Mouse (Mus musculus) ovary, adult 2 months (tissue): ENCODE data around the gene Cc2d1a. TPM values are rescaled to one million over a fixed set of nuclear protein-coding genes. Genes with fewer than 3 reads are reported as not detected.

Experiments used
- polyA plus RNA-seq: library from polyadenylated mRNA; depleted of rRNA; stranded (reverse); fragments of >200 nt; gene quantifications from 2 replicates; pipeline ENCODE4 v1.2.3, GENCODE M21; 2012; rRNA removed

The Cc2d1a gene
- 44.9 and 46.5 TPM in 2 replicates for polyA plus RNA-seq

GRCm38 (mm10) chr8:84147769-84148530, at the start of gene Cc2d1a, which contains the start of gene 4930432K21Rik:
Cc2d1a (minus strand) TSS chr8:84147936.
4930432K21Rik (plus strand) TSS chr8:84148025.

GRCm38 (mm10) chr8:84185117-84185516, 37.4 kb upstream of the Cc2d1a start, which contains the start of gene Nanos3:
Nanos3 (minus strand) TSS chr8:84185217.

GRCm38 (mm10) chr8:84125656-84126055, 22.1 kb downstream of the Cc2d1a start, which contains the start of gene Podnl1:
Podnl1 (plus strand) TSS chr8:84125989.

DNA sequence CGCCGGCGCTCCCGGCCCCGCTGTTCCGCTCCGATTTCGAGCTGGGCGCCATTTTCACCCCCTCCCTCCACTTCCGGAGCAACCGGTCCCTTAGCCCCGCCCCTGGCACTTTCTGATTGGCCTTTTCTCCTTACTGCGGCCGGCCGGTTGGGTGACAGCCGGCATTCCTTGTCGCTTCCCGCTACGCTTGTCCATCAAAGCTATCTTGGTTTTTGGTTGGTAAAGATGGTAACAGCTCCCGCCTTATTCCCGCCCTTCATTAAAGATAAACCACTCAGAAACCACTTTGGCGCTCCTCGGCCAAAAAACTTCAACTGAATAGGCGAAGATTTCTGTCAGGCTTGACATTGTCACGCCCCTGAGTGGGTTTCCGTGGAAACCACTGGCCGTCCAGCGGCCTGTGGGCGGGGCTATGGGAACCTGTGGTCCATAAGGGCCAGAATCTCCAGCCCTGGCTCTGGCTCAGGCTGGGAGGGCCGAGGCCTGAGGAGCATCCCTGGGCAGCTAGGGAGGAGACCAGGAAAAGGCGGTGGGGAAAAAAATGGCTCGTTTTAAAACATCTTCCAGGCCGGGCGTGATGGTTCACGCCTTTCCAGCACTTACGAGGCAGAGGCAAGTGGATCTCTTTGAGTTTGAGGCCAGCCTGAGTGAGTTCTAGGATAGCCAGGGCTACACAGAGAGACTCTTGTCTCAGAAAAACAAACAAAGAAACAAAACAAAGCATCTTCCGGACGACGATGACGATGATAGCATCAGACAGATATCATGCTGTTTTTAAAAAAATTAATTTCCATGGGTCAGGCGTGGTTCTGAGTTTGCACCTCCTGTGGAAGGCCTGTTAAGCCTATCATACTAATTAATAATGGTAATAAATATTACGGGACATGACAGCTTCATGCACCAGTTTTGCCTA, 42.8 kb downstream of the Cc2d1a start, which contains the start of gene Dcaf15:
Dcaf15 (minus strand) TSS at position 72 of the 913 bp plus-strand sequence.

Other genes starting within 250 kb of the Cc2d1a start
- gene Adgrl1, start 247.8 kb downstream of the Cc2d1a start, polyA plus RNA-seq = 162 and 190 TPM in 2 replicates
- 1.2 and 2.1 TPM in 2 replicates for gene Gm10644, start 192.7 kb downstream of the Cc2d1a start, polyA plus RNA-seq
- gene Asf1b, start 192.4 kb downstream of the Cc2d1a start, polyA plus RNA-seq = 19.7 and 21.1 TPM in 2 replicates
- gene Prkaca, start 174.9 kb downstream of the Cc2d1a start, polyA plus RNA-seq = 64.4 and 81.8 TPM in 2 replicates
- 68.8 and 69.5 TPM in 2 replicates for gene Samd1, start 150.3 kb downstream of the Cc2d1a start, polyA plus RNA-seq
- gene 1700067K01Rik, start 146.4 kb downstream of the Cc2d1a start, polyA plus RNA-seq = 1.7 and 1.8 TPM in 2 replicates
- 1.9 and 3.5 TPM in 2 replicates for gene 2210011C24Rik, start 135.8 kb downstream of the Cc2d1a start, polyA plus RNA-seq
- gene Palm3, start 126.5 kb downstream of the Cc2d1a start, polyA plus RNA-seq = 3.5 and 3.7 TPM in 2 replicates
- gene Il27ra, start 105.3 kb downstream of the Cc2d1a start, polyA plus RNA-seq = 6.1 and 6.3 TPM in 2 replicates
- gene Rln3, start 102.9 kb downstream of the Cc2d1a start, polyA plus RNA-seq = 6.3 and 7.4 TPM in 2 replicates
- gene Gm10643, start 82.8 kb downstream of the Cc2d1a start, polyA plus RNA-seq = 0.75 and 1.1 TPM in 2 replicates
- 48.2 and 48.7 TPM in 2 replicates for gene Rfx1, start 81.1 kb downstream of the Cc2d1a start, polyA plus RNA-seq
- gene Dcaf15, start 43.2 kb downstream of the Cc2d1a start, polyA plus RNA-seq = 76.0 and 80.2 TPM in 2 replicates
- 18.3 and 59.6 TPM in 2 replicates for gene Podnl1, start 21.9 kb downstream of the Cc2d1a start, polyA plus RNA-seq
- gene 4930432K21Rik, start 89 bp upstream of the Cc2d1a start, polyA plus RNA-seq = 4.2 and 5.2 TPM in 2 replicates
- 2.2 and 4.2 TPM in 2 replicates for gene Nanos3, start 37.3 kb upstream of the Cc2d1a start, polyA plus RNA-seq
- gene Zswim4, start 89.1 kb upstream of the Cc2d1a start, polyA plus RNA-seq = 36.1 and 37.1 TPM in 2 replicates
- 60.5 and 85.9 TPM in 2 replicates for gene D8Ertd738e, start 101.8 kb upstream of the Cc2d1a start, polyA plus RNA-seq
- gene Mri1, start 109.4 kb upstream of the Cc2d1a start, polyA plus RNA-seq = 213 and 351 TPM in 2 replicates
- gene Ccdc130, start 122.4 kb upstream of the Cc2d1a start, polyA plus RNA-seq = 49.0 and 60.0 TPM in 2 replicates
- 104 and 227 TPM in 2 replicates for gene Cacna1a, start 240.5 kb upstream of the Cc2d1a start, polyA plus RNA-seq